Mouse (Mus musculus): ENCODE measurements around the gene Faf2.

DNA sequence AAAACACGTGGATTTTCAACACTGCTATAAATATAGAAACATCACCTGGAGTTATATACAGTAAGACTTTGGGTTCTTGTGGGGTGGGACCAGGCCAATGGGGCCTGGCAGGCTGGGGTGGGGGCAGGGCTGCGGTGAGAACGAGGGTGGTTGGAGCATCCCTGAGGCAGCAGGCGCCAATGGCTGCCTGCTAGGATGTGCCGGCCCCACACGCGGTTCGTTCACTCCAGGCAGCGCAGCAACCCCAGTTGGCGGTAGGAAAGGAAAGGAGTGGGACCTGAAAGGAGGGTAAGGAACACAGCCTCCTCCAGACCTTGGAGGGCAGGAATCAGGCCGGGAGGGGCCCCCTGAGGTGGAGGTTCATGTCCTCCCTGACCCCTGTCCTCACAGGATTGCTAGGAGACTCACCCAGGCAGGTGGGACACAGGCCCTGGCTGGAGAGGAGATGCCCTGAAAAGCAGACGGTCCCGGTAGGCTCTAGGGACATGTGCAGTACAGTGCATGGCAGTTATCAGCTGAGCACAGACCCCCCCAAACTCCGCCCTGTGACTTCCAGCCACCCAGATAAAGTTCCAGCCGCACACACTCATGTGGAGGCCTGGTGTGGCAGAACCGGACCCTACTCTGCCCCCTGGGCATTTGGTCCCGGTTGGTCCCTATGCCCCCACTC, 58.7 kb downstream of the Faf2 start:
- TF ChIP-seq ELF1 (IDR thresholded peaks at IDR 0.05; ENCODE audit: low read depth, low read length), result no peak
- no peak for TF ChIP-seq USF1 (IDR thresholded peaks at IDR 0.05; ENCODE audit: low read depth, low read length)
- TF ChIP-seq POLR2A (IDR thresholded peaks at IDR 0.05; ENCODE audit: control insufficient read depth in 1 of 2, insufficient read depth in 1 of 2, low read depth in 1 of 2, low read length in 2 of 2, poor library complexity in 1 of 2), result no peak; a peak in 1 of 4 replicates
- TF ChIP-seq CTCF (IDR thresholded peaks at IDR 0.05 in 2 of 3, conservative IDR thresholded peaks at IDR 0.05 in 1 of 3; ENCODE audit: control insufficient read depth in 1 of 3, insufficient read depth in 1 of 3, low read depth in 2 of 3, low read length in 3 of 3, poor library complexity in 1 of 3, severe bottlenecking in 1 of 3), result no peak
- peak; percentile 44 for TF ChIP-seq TCF12 (IDR thresholded peaks at IDR 0.05; ENCODE audit: low read depth, low read length)
- no peak for TF ChIP-seq ETS1 (IDR thresholded peaks at IDR 0.05; ENCODE audit: low read depth, low read length)
- TF ChIP-seq KAT2A (conservative IDR thresholded peaks at IDR 0.05; ENCODE audit: low read depth, low read length), result no peak
- TF ChIP-seq MAZ (IDR thresholded peaks at IDR 0.05; ENCODE audit: low read depth, low read length), result no peak
- no peak for TF ChIP-seq MAFK (IDR thresholded peaks at IDR 0.05; ENCODE audit: borderline replicate concordance, low read depth, low read length)
- no peak for TF ChIP-seq BHLHE40 (IDR thresholded peaks at IDR 0.05; ENCODE audit: borderline replicate concordance, low read depth, low read length)
- TF ChIP-seq MAX (IDR thresholded peaks at IDR 0.05; ENCODE audit: low read length), result no peak
- no peak for TF ChIP-seq MEF2A (IDR thresholded peaks at IDR 0.05; ENCODE audit: extremely low read depth, insufficient replicate concordance, low read depth, low read length, poor library complexity, severe bottlenecking)
- TF ChIP-seq GATA1 (IDR thresholded peaks at IDR 0.05; ENCODE audit: low read depth, low read length), result peak; percentile 42; the same call in 1 of the 2 replicates
- no peak for TF ChIP-seq MYB (IDR thresholded peaks at IDR 0.05; ENCODE audit: low read depth, low read length)
